Mouse (Mus musculus) lung, postnatal 0 days (tissue): ENCODE data around the gene Nxpe4.

Experiments
- CTCF ChIP-seq: IDR thresholded peaks from 2 replicates; pipeline ENCODE4 v1.5.1; 2016; ENCODE audit warnings: antibody characterized with exemption, mild to moderate bottlenecking
- EP300 ChIP-seq: IDR thresholded peaks from 2 replicates; pipeline ENCODE4 v1.6.1; 2016; ENCODE audit warnings: antibody characterized with exemption, mild to moderate bottlenecking, control low read depth

- TF ChIP-seq CTCF (no peak), EP300 (no peak)
Observed at GRCm38 (mm10) chr9:48264616-48265015, 102.8 kb downstream of the Nxpe4 start.
